Mouse (Mus musculus) B cell, adult (primary cell): ENCODE results near the gene Nanos1. TPM values are rescaled to one million over a fixed set of nuclear protein-coding genes. Genes with fewer than 3 reads are reported as not detected.

Experiments
- total RNA-seq: library from RNA; stranded (reverse); gene quantifications from 4 replicates; pipeline ENCODE4 v1.2.4, GENCODE M21; 2023; ENCODE audit not compliant: inconsistent age

Gene Nanos1
- 2.6 to 4.3 TPM (median 2.9 TPM) in 4 replicates for total RNA-seq

GRCm38 (mm10) chr19:60755438-60756191 lies at the start of gene Nanos1:
Gene Nanos1 (plus strand): TSS chr19:60755987.

GRCm38 (mm10) chr19:60790551-60791161 lies 34.9 kb downstream of the Nanos1 start, which contains the start of gene Eif3a:
Gene Eif3a (minus strand): TSS chr19:60790658.

Other genes starting within 250 kb of the Nanos1 start
- 62.7 to 75.3 TPM (median 67.2 TPM) in 4 replicates for gene Cacul1, start 175.0 kb upstream of the Nanos1 start, total RNA-seq
- gene Eif3a, start 34.7 kb downstream of the Nanos1 start, total RNA-seq = 247 to 255 TPM (median 251 TPM) in 4 replicates
- 21.8 to 36.8 TPM (median 29.9 TPM) in 4 replicates for gene Fam45a, start 55.6 kb downstream of the Nanos1 start, total RNA-seq
- 5.3 to 7.2 TPM (median 6.2 TPM) in 4 replicates for gene Sfxn4, start 105.5 kb downstream of the Nanos1 start, total RNA-seq
- gene Prdx3, start 118.6 kb downstream of the Nanos1 start, total RNA-seq = 47.4 to 56.7 TPM (median 51.8 TPM) in 4 replicates
- 5.7 to 10.4 TPM (median 7.3 TPM) in 4 replicates for gene Grk5, start 133.8 kb downstream of the Nanos1 start, total RNA-seq